Mouse (Mus musculus): ENCODE measurements at regions not wholly inside any gene's neighbourhood (a gene's known extent, or its start where the extent isn't known, plus 50 kb on each side); places are given as distances from the start of the nearest gene placed in this dataset.

- Histone ChIP-seq H3K79me2 (ENCODE audit: control insufficient read depth, insufficient read depth) (no peaks in the 10 kb centered on the region), H3K27me3 (ENCODE audit: control insufficient read depth, insufficient read depth, insufficient read length) (no peaks in the 10 kb centered on the region), H3K4me3 (ENCODE audit: insufficient read depth, poor library complexity, severe bottlenecking) (no peak overlapping the region), H3K79me3 (ENCODE audit: low read depth) (no peaks in the 10 kb centered on the region), H3K36me3 (ENCODE audit: control insufficient read depth, insufficient read depth) (no peaks in the 10 kb centered on the region), H3ac (ENCODE audit: control insufficient read depth, insufficient read length, low read depth) (no peak overlapping the region)
- TF ChIP-seq FOSL1 (IDR thresholded peaks at IDR 0.05; ENCODE audit: insufficient read depth, low read length, poor library complexity, severe bottlenecking), result no peak
- no peak for TF ChIP-seq USF1 (IDR thresholded peaks at IDR 0.05; ENCODE audit: low read depth)
- no peak for TF ChIP-seq CEBPB (IDR thresholded peaks at IDR 0.05; ENCODE audit: low read depth)
Measured at GRCm38 (mm10) chr3:4785160-4785559, 965.4 kb upstream of the Gm8797 start.

GRCm38 (mm10) chr3:4793141-4793540 lies 957.5 kb upstream of the Gm8797 start:
- Histone ChIP-seq H3ac (ENCODE audit: control insufficient read depth, insufficient read length, low read depth) (no peak overlapping the region), H3K36me3 (ENCODE audit: control insufficient read depth, insufficient read depth) (no peaks in the 10 kb centered on the region), H3K79me2 (ENCODE audit: control insufficient read depth, insufficient read depth) (no peaks in the 10 kb centered on the region), H3K79me3 (ENCODE audit: low read depth) (no peaks in the 10 kb centered on the region), H3K4me3 (ENCODE audit: insufficient read depth, poor library complexity, severe bottlenecking) (no peak overlapping the region), H3K27me3 (ENCODE audit: control insufficient read depth, insufficient read depth, insufficient read length) (no peaks in the 10 kb centered on the region)
- TF ChIP-seq CEBPB (IDR thresholded peaks at IDR 0.05; ENCODE audit: low read depth) (no peak), MYOD1 (IDR thresholded peaks at IDR 0.05; ENCODE audit: control insufficient read depth, insufficient read length, low read depth) (no peak), FOSL1 (IDR thresholded peaks at IDR 0.05; ENCODE audit: insufficient read depth, low read length, poor library complexity, severe bottlenecking) (no peak), MAX (IDR thresholded peaks at IDR 0.05) (no peak), USF1 (IDR thresholded peaks at IDR 0.05; ENCODE audit: low read depth) (no peak), MYOG (IDR thresholded peaks at IDR 0.05; ENCODE audit: control insufficient read depth, extremely low read depth, insufficient read length) (no peak), CTCF (IDR thresholded peaks at IDR 0.05; ENCODE audit: control insufficient read depth, insufficient read depth, insufficient read length) (no peak)

GRCm38 (mm10) chr3:4796041-4796908 lies 954.3 kb upstream of the Gm8797 start:
- Histone ChIP-seq H3K4me3 (ENCODE audit: insufficient read depth, poor library complexity, severe bottlenecking) (no peak overlapping the region), H3K36me3 (ENCODE audit: control insufficient read depth, insufficient read depth) (no peaks in the 10 kb centered on the region), H3ac (ENCODE audit: control insufficient read depth, insufficient read length, low read depth) (no peak overlapping the region), H3K27me3 (ENCODE audit: control insufficient read depth, insufficient read depth, insufficient read length) (no peaks in the 10 kb centered on the region), H3K79me2 (ENCODE audit: control insufficient read depth, insufficient read depth) (no peaks in the 10 kb centered on the region), H3K79me3 (ENCODE audit: low read depth) (no peaks in the 10 kb centered on the region)
- TF ChIP-seq FOSL1 (IDR thresholded peaks at IDR 0.05; ENCODE audit: insufficient read depth, low read length, poor library complexity, severe bottlenecking) (no peak), CTCF (IDR thresholded peaks at IDR 0.05; ENCODE audit: control insufficient read depth, insufficient read depth, insufficient read length) (no peak), MYOG (IDR thresholded peaks at IDR 0.05; ENCODE audit: control insufficient read depth, extremely low read depth, insufficient read length) (no peak), MAX (IDR thresholded peaks at IDR 0.05) (no peak), MYOD1 (IDR thresholded peaks at IDR 0.05; ENCODE audit: control insufficient read depth, insufficient read length, low read depth) (no peak), CEBPB (IDR thresholded peaks at IDR 0.05; ENCODE audit: low read depth) (no peak), USF1 (IDR thresholded peaks at IDR 0.05; ENCODE audit: low read depth) (no peak)

GRCm38 (mm10) chr3:4796909-4797566 lies 953.6 kb upstream of the Gm8797 start:
- Histone ChIP-seq H3ac (ENCODE audit: control insufficient read depth, insufficient read length, low read depth) (no peak overlapping the region), H3K36me3 (ENCODE audit: control insufficient read depth, insufficient read depth) (no peaks in the 10 kb centered on the region), H3K79me2 (ENCODE audit: control insufficient read depth, insufficient read depth) (no peaks in the 10 kb centered on the region), H3K4me3 (ENCODE audit: insufficient read depth, poor library complexity, severe bottlenecking) (no peak overlapping the region), H3K79me3 (ENCODE audit: low read depth) (no peaks in the 10 kb centered on the region), H3K27me3 (ENCODE audit: control insufficient read depth, insufficient read depth, insufficient read length) (no peaks in the 10 kb centered on the region)
- TF ChIP-seq USF1 (IDR thresholded peaks at IDR 0.05; ENCODE audit: low read depth) (no peak), CEBPB (IDR thresholded peaks at IDR 0.05; ENCODE audit: low read depth) (no peak), FOSL1 (IDR thresholded peaks at IDR 0.05; ENCODE audit: insufficient read depth, low read length, poor library complexity, severe bottlenecking) (no peak), MAX (IDR thresholded peaks at IDR 0.05) (no peak), MYOD1 (IDR thresholded peaks at IDR 0.05; ENCODE audit: control insufficient read depth, insufficient read length, low read depth) (no peak), CTCF (IDR thresholded peaks at IDR 0.05; ENCODE audit: control insufficient read depth, insufficient read depth, insufficient read length) (no peak), MYOG (IDR thresholded peaks at IDR 0.05; ENCODE audit: control insufficient read depth, extremely low read depth, insufficient read length) (no peak)

- TF ChIP-seq USF1 (IDR thresholded peaks at IDR 0.05; ENCODE audit: low read depth) (no peak), MYOD1 (IDR thresholded peaks at IDR 0.05; ENCODE audit: control insufficient read depth, insufficient read length, low read depth) (no peak), FOSL1 (IDR thresholded peaks at IDR 0.05; ENCODE audit: insufficient read depth, low read length, poor library complexity, severe bottlenecking) (no peak), CTCF (IDR thresholded peaks at IDR 0.05; ENCODE audit: control insufficient read depth, insufficient read depth, insufficient read length) (no peak), MYOG (IDR thresholded peaks at IDR 0.05; ENCODE audit: control insufficient read depth, extremely low read depth, insufficient read length) (no peak)
- no peak overlapping the region for H3ac ChIP-seq (ENCODE audit: control insufficient read depth, insufficient read length, low read depth)
- no peaks in the 10 kb centered on the region for H3K79me2 ChIP-seq (ENCODE audit: control insufficient read depth, insufficient read depth)
- no peaks in the 10 kb centered on the region for H3K79me3 ChIP-seq (ENCODE audit: low read depth)
- no peaks in the 10 kb centered on the region for H3K27me3 ChIP-seq (ENCODE audit: control insufficient read depth, insufficient read depth, insufficient read length)
- H3K36me3 ChIP-seq (ENCODE audit: control insufficient read depth, insufficient read depth), result no peaks in the 10 kb centered on the region
- no peak overlapping the region for H3K4me3 ChIP-seq (ENCODE audit: insufficient read depth, poor library complexity, severe bottlenecking)
Measured at GRCm38 (mm10) chr3:4797567-4797940, 953.1 kb upstream of the Gm8797 start.
